Mouse (Mus musculus) limb, embryonic 15.5 days (tissue): ENCODE data around the gene Ufc1. TPM values are rescaled to one million over a fixed set of nuclear protein-coding genes. Genes with fewer than 3 reads are reported as not detected.

Experiments used
- ATAC-seq: fragments of 200-750 bp; cut with Nextera tagmentation; 2 replicates; pipeline ENCODE4 v1.8.0; 2017; ENCODE audit warnings: low read depth, moderate TSS enrichment; ENCODE audit not compliant: insufficient number of reproducible peaks, low FRiP score, low TSS enrichment
- H3K27ac ChIP-seq: fragments of 300-500 bp; sonication (generic); 2 replicates; pipeline ENCODE4 v1.5.1; 2015; ENCODE audit warnings: moderate library complexity, mild to moderate bottlenecking, inconsistent platforms
- H3K27me3 ChIP-seq: fragments of 300-500 bp; sonication (generic); 2 replicates; pipeline ENCODE4 v1.6.1; 2015; ENCODE audit warnings: inconsistent platforms
- H3K36me3 ChIP-seq: fragments of 300-500 bp; sonication (generic); 2 replicates; pipeline ENCODE4 v1.6.1; 2015; ENCODE audit warnings: inconsistent platforms
- H3K4me1 ChIP-seq: fragments of 300-500 bp; sonication (generic); 2 replicates; pipeline ENCODE4 v1.6.1; 2015; ENCODE audit warnings: inconsistent platforms
- H3K4me2 ChIP-seq: fragments of 300-500 bp; sonication (generic); 2 replicates; pipeline ENCODE4 v1.6.1; 2015; ENCODE audit warnings: mild to moderate bottlenecking, inconsistent platforms
- H3K4me3 ChIP-seq: fragments of 300-500 bp; sonication (generic); 2 replicates; pipeline ENCODE4 v1.5.1; 2015; ENCODE audit warnings: mild to moderate bottlenecking, inconsistent platforms
- H3K9ac ChIP-seq: fragments of 300-500 bp; sonication (generic); 2 replicates; pipeline ENCODE4 v1.6.1; 2015; ENCODE audit warnings: inconsistent platforms
- H3K9me3 ChIP-seq: fragments of 300-500 bp; sonication (generic); 2 replicates; pipeline ENCODE4 v1.6.1; 2016; ENCODE audit warnings: inconsistent platforms
- WGBS: fragments of 180-500 bp; shearing (Covaris S2); methylation state at CpG from one replicate; pipeline ENCODE4 v1.1.7; 2015; 5-methylcytosine and 5-hydroxymethylcytosine counted together
- polyA plus RNA-seq: library from polyadenylated mRNA; unstranded; fragments of >200 nt; fragmentation: Nextera tagmentation; extraction: Ambion mirVana; gene quantifications from 2 replicates; pipeline ENCODE4 v1.2.1, GENCODE M21; 2015

The Ufc1 gene
- polyA plus RNA-seq, 1 experiment from 2014 or later = 116 TPM

DNA sequence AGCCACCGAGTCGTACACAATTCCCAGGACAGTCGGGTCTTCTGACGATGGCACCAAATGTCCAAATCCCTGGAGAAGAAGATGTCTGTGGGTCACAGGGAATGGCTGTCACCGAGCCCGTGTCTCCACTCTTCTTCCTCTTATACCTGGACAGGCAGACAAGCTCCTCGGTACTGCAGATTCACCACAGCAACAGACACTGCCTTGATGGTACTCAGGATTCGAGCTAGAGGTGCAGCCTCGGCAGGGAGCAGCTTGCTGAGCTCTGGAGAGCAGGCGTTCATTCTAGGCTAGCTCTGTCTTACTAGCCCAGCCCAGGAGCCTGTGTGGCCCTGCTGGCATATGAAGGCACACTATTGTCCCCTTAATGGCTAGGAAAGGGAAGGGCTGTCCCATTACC lies 17.1 kb downstream of the Ufc1 start:
- H3K9me3 ChIP-seq = no peaks in the 10 kb centered on the region
- H3K36me3 ChIP-seq = peaks cover 66% of the 10 kb centered on the region
- no peak overlapping the region for H3K27ac ChIP-seq
- no peaks in the 10 kb centered on the region for H3K27me3 ChIP-seq
- no peak overlapping the region for H3K4me3 ChIP-seq
- no peak overlapping the region for H3K4me2 ChIP-seq
- WGBS = 85% methylated on average over 10 of the region's 10 CpGs
- peaks cover 15% of the 10 kb centered on the region for H3K4me1 ChIP-seq
- no peak overlapping the region for H3K9ac ChIP-seq
- ATAC-seq = no peak

- Histone ChIP-seq H3K36me3 (peaks cover 69% of the 10 kb centered on the region), H3K9ac (no peak overlapping the region), H3K27me3 (no peaks in the 10 kb centered on the region), H3K4me2 (no peak overlapping the region), H3K4me3 (no peak overlapping the region), H3K4me1 (peaks cover 18% of the 10 kb centered on the region), H3K9me3 (no peaks in the 10 kb centered on the region), H3K27ac (no peak overlapping the region)
- ATAC-seq = no peak
- 84% methylated on average over 14 of the region's 14 CpGs for WGBS
Measured at GRCm38 (mm10) chr1:171276110-171276748, 18.6 kb downstream of the Ufc1 start.

GRCm38 (mm10) chr1:171275144-171275734 lies 19.6 kb downstream of the Ufc1 start:
- no peak overlapping the region for H3K4me2 ChIP-seq
- no peak overlapping the region for H3K9ac ChIP-seq
- H3K9me3 ChIP-seq = no peaks in the 10 kb centered on the region
- 83% methylated on average over 11 of the region's 11 CpGs for WGBS
- no peak for ATAC-seq
- H3K4me1 ChIP-seq = peaks cover 24% of the 10 kb centered on the region
- H3K36me3 ChIP-seq = peaks cover 69% of the 10 kb centered on the region
- H3K4me3 ChIP-seq = no peak overlapping the region
- no peaks in the 10 kb centered on the region for H3K27me3 ChIP-seq
- no peak overlapping the region for H3K27ac ChIP-seq

GRCm38 (mm10) chr1:171274171-171274570 lies 20.7 kb downstream of the Ufc1 start:
- Histone ChIP-seq H3K4me3 (no peak overlapping the region), H3K27ac (no peak overlapping the region), H3K4me1 (peaks cover 17% of the 10 kb centered on the region), H3K9ac (no peak overlapping the region), H3K36me3 (peaks cover 69% of the 10 kb centered on the region), H3K27me3 (no peaks in the 10 kb centered on the region), H3K4me2 (no peak overlapping the region), H3K9me3 (no peaks in the 10 kb centered on the region)
- no peak for ATAC-seq
- 92% methylated on average over 12 of the region's 12 CpGs for WGBS

GRCm38 (mm10) chr1:171272086-171272485 lies 22.7 kb downstream of the Ufc1 start:
- Histone ChIP-seq H3K27me3 (no peaks in the 10 kb centered on the region), H3K4me3 (no peak overlapping the region), H3K36me3 (peaks cover 51% of the 10 kb centered on the region)

GRCm38 (mm10) chr1:171271622-171272021 lies 23.2 kb downstream of the Ufc1 start:
- 0 out of 2 replicates have a peak overlapping the region, but pooled peaks have one; percentile 80 for H3K4me3 ChIP-seq
- ATAC-seq = no peak
- 68% methylated on average over 10 of the region's 10 CpGs for WGBS
- no peaks in the 10 kb centered on the region for H3K27me3 ChIP-seq
- H3K9ac ChIP-seq = no peak overlapping the region
- H3K27ac ChIP-seq = no peak overlapping the region
- H3K36me3 ChIP-seq = peaks cover 47% of the 10 kb centered on the region
- H3K9me3 ChIP-seq = no peaks in the 10 kb centered on the region
- peaks cover 17% of the 10 kb centered on the region for H3K4me1 ChIP-seq
- H3K4me2 ChIP-seq = 0 out of 2 replicates have a peak overlapping the region, but pooled peaks have one; percentile 5

More at GRCm38 (mm10) chr1:171272086-171272485, 22.7 kb downstream of the Ufc1 start:
- Histone ChIP-seq H3K4me1 (peaks cover 17% of the 10 kb centered on the region), H3K27ac (no peak overlapping the region), H3K9me3 (no peaks in the 10 kb centered on the region), H3K4me2 (0 out of 2 replicates have a peak overlapping the region, but pooled peaks have one; percentile 5), H3K9ac (no peak overlapping the region)
- WGBS = 86% methylated on average over 3 of the region's 3 CpGs
- no peak for ATAC-seq

DNA sequence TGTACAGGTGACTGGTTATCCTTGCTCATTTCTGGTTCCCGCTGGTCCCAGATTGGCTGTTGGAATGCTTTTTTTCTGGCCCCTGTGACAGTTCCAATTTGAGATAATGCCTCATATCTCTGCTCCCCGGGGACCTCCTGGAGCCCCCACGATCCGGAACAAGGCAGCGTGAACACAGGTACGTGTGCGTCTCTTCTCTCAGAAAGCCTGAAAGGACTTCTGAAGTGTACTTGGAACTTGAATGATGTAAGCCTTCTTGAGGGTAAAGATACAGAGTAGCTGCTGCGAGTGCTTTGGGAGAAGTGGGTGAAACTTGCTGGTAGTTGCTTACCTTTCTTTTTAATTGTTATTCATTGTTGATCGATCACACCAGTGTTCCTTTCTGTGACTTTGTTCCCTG lies 23.6 kb downstream of the Ufc1 start:
- Histone ChIP-seq H3K9ac (0 out of 2 replicates have a peak overlapping the region, but pooled peaks have one; percentile 74), H3K4me1 (peaks cover 17% of the 10 kb centered on the region), H3K27ac (no peak overlapping the region), H3K4me2 (peak overlapping the region; percentile 92), H3K9me3 (no peaks in the 10 kb centered on the region), H3K36me3 (peaks cover 42% of the 10 kb centered on the region), H3K4me3 (peak overlapping the region; percentile 80), H3K27me3 (no peaks in the 10 kb centered on the region)
- 35% methylated on average over 9 of the region's 9 CpGs for WGBS
- no peak for ATAC-seq

DNA sequence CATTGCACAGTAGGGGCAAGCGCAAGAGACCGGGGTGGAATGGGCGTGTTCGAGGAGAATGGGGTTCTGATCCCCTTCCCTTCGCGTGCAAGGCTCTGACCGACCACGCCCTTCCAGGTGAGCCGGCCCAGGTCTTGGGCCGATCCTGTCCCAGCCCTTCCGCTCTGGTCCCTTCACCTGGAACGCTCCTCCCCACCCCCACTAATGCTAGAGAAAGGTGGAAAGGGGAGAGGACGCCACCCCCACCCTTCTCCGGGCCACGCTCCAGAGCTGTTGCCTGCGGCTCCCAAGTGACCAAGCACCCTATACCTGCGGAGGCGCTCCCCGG lies 24.3 kb downstream of the Ufc1 start:
- peaks cover 36% of the 10 kb centered on the region for H3K36me3 ChIP-seq
- peak overlapping the region; percentile 74 for H3K27ac ChIP-seq
- H3K4me2 ChIP-seq = peak overlapping the region; percentile 92
- 0% methylated on average over 19 of the region's 19 CpGs for WGBS
- no peaks in the 10 kb centered on the region for H3K27me3 ChIP-seq
- no peaks in the 10 kb centered on the region for H3K9me3 ChIP-seq
- ATAC-seq = peak; percentile 59
- H3K4me1 ChIP-seq = peaks cover 17% of the 10 kb centered on the region
- H3K4me3 ChIP-seq = peak overlapping the region; percentile 80
- H3K9ac ChIP-seq = peak overlapping the region; percentile 74

DNA sequence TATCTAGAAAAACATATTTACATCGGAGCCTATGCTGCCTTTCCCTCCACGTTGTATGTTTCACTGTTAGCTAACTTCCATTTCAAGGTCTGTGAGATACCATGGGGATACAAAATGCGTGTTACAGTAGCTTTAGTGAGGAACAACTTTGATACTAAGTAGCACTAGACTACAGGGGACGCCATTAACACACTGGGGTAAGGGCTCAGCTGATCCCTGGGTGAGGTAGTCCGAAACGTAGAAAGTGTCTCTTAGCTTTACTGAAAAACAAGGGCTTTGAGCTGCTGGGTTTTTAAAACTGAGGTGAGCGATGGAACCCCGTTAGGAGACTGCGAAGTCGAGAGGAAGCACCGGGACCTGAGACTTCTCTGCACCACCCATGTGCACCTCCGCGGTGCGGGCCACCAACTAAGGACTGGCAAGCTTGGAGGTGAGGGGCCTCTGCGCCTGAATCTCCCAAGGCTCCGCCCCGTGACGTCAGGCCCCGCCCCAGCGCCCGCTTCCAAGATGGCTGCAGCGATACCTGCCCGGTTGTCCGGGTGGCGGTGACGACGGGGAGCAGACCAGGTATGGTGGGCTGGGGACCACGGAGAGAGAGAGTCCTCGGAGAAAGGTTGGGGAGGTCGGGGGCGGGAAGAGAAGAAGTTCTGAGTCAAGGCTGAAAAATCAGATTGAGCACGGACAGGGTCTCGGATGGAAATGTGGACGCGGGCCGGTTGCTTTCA lies 24.8 kb downstream of the Ufc1 start, which contains the start of gene B4galt3:
TSS of gene B4galt3 (plus strand) at position 481 of the 725 bp plus-strand sequence.
- WGBS = 3% methylated on average over 36 of the region's 36 CpGs
- peak; percentile 93 for ATAC-seq

DNA sequence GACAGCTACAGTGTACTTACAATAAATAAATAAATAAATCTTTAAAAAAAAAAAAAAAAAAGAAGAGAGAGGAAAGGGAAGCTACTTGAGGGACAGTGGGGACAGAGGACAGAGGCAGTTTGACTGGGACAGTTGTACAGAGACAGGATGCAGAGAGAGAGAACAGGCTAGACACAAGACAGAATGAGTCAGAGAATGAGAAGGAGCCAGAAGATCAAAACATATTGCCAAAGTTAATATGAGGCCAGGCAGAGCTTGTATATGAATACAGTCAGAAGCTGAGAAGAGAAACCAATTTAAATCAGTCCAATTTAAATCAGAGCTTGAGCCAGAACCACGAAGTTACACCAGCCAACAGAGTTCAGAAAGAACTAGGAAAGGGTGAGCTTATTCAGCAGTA lies 26.5 kb downstream of the Ufc1 start:
- H3K9me3 ChIP-seq = no peaks in the 10 kb centered on the region
- H3K9ac ChIP-seq = no peak overlapping the region
- WGBS = 61% methylated on average over 1 of the region's 1 CpGs
- no peaks in the 10 kb centered on the region for H3K27me3 ChIP-seq
- peaks cover 23% of the 10 kb centered on the region for H3K4me1 ChIP-seq
- no peak overlapping the region for H3K27ac ChIP-seq
- H3K36me3 ChIP-seq = peaks cover 14% of the 10 kb centered on the region
- H3K4me2 ChIP-seq = no peak overlapping the region
- ATAC-seq = no peak
- no peak overlapping the region for H3K4me3 ChIP-seq

More for the DNA sequence above, 24.8 kb downstream of the Ufc1 start, which contains the start of gene B4galt3:
- Histone ChIP-seq H3K4me1 (peaks cover 17% of the 10 kb centered on the region), H3K9me3 (no peaks in the 10 kb centered on the region), H3K27me3 (no peaks in the 10 kb centered on the region), H3K27ac (peak within 1 kb of the TSS; percentile 74), H3K36me3 (peaks cover 30% of the 10 kb centered on the region), H3K9ac (peak within 1 kb of the TSS; percentile 74), H3K4me2 (peak within 1 kb of the TSS; percentile 92), H3K4me3 (peak within 1 kb of the TSS; percentile 80)

DNA sequence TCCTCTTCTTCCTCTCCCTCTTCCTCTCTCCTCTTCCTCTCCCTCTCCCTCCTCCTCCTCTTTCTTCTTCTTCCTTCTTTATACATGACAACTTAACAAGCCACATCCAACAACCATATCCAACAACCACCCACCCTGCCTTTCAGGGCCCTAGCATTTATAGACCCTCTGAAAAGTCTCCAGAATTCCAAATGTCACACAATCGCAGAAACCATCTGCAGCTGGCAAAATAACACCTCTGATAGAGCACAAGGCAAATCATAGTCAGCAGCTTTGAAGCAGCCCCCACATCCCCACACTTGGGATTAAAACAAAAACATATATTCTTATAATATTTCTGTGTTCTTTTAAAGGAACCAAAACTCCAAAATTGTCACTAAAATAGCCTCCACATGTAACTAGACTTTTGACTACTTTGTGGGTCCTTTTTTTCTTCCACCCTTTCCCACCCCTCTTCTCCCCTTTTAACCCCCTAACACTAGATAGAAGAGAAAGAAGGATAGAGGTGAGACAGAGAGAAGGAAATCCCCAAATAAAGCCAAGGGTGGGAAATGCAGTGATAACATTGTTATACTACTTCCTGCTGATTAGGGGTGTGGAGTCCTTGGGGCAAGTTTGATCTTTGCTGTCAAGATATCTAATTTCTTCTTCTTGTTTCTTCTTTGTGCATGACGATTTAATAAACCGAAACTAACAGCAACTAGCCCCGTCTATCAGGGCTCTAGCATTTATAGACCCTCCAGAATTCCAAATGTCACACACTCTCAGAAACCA lies 28.7 kb downstream of the Ufc1 start:
- Histone ChIP-seq H3K27me3 (no peaks in the 10 kb centered on the region), H3K36me3 (no peaks in the 10 kb centered on the region), H3K4me1 (peaks cover 25% of the 10 kb centered on the region), H3K9ac (no peak overlapping the region), H3K4me2 (no peak overlapping the region), H3K4me3 (no peak overlapping the region), H3K27ac (no peak overlapping the region), H3K9me3 (no peaks in the 10 kb centered on the region)
- ATAC-seq = no peak
- 54% methylated on average over 4 of the region's 4 CpGs for WGBS
